Mouse (Mus musculus) bone marrow, adult 2 months (tissue): ENCODE measurements around the gene Rpl7a. TPM values are rescaled to one million over a fixed set of nuclear protein-coding genes. Genes with fewer than 3 reads are reported as not detected.
"Not testable (repeated sequence)": the region's sequence is repeated elsewhere in the genome, so short reads cannot be mapped to it uniquely, and the experiment has no call there.

Experiments
- H3K27ac ChIP-seq: fragments of 200-500 bp; 2 replicates; pipeline ENCODE4 v1.5.1; 2012; ENCODE audit warnings: low read depth, mild to moderate bottlenecking, control low read depth, inconsistent platforms, low read length; ENCODE audit not compliant: control insufficient read depth, poor library complexity, insufficient read depth
- H3K4me1 ChIP-seq: fragments of 200-500 bp; 2 replicates; pipeline ENCODE4 v1.6.1; 2011; ENCODE audit warnings: low read length; ENCODE audit not compliant: control insufficient read depth, insufficient read depth
- H3K4me3 ChIP-seq: fragments of 200-500 bp; replicated peaks from 2 replicates; pipeline ENCODE3; 2011; ENCODE audit warnings: mild to moderate bottlenecking, low read depth, low read length, control low read depth; ENCODE audit not compliant: control insufficient read depth
- CTCF ChIP-seq: fragments of 200-500 bp; IDR thresholded peaks from 2 replicates; pipeline ENCODE4 v1.5.1; 2011; ENCODE audit warnings: low read length, control low read depth; ENCODE audit not compliant: control insufficient read depth, insufficient read depth
- POLR2A ChIP-seq: fragments of 200-500 bp; IDR thresholded peaks from 2 replicates; pipeline ENCODE4 v1.6.1; 2011; ENCODE audit warnings: low read depth, mild to moderate bottlenecking, control low read depth, low read length, borderline replicate concordance; ENCODE audit not compliant: control insufficient read depth
- WGBS: fragments of 180-500 bp; shearing (Covaris S2); methylation state at CpG from one replicate; pipeline ENCODE4 v1.1.7; 2018; 5-methylcytosine and 5-hydroxymethylcytosine counted together
- polyA plus RNA-seq: library from polyadenylated mRNA; stranded (reverse); fragments of >200 nt; gene quantifications from 2 replicates; pipeline ENCODE4 v1.2.4, GENCODE M21; 2011; ENCODE audit warnings: low replicate concordance; ENCODE audit not compliant: missing spikeins, insufficient read depth, insufficient read length

The Rpl7a gene
- polyA plus RNA-seq: 161 and 199 TPM in 2 replicates

GRCm38 (mm10) chr2:26910124-26910993 lies at the start of gene Rpl7a, which contains the start of gene Med22:
TSS of gene Rpl7a (plus strand) at chr2:26910764.
TSS of gene Med22 (minus strand) at chr2:26910677.
- Histone ChIP-seq H3K27ac (peak within 1 kb of the TSS; percentile 84), H3K4me3 (peak within 1 kb of the TSS; percentile 100), H3K4me1 (peaks cover 3% of the 10 kb centered on the region; the same call in 1 of the 2 replicates)
- under 1% methylated on average over 73 of the region's 74 CpGs for WGBS
- TF ChIP-seq POLR2A: peak; percentile 73; the same call in 1 of the 2 replicates
- no peak for TF ChIP-seq CTCF

GRCm38 (mm10) chr2:26862856-26863255 lies 47.7 kb upstream of the Rpl7a start:
- TF ChIP-seq POLR2A (no peak), CTCF (no peak)
- Histone ChIP-seq H3K4me3 (no peak overlapping the region), H3K4me1 (no peaks in the 10 kb centered on the region; the same call in 1 of the 2 replicates), H3K27ac (no peak overlapping the region)
- 4% methylated on average over 3 of the region's 3 CpGs for WGBS

GRCm38 (mm10) chr2:26864879-26865278 lies 45.7 kb upstream of the Rpl7a start, which contains the start of gene Abo:
TSS of gene Abo (minus strand) at chr2:26864979.
- 61% methylated on average over 3 of the region's 3 CpGs for WGBS
- no peaks in the 10 kb centered on the region; the same call in 1 of the 2 replicates for H3K4me1 ChIP-seq
- H3K27ac ChIP-seq: no peak within 1 kb of the TSS
- no peak for TF ChIP-seq CTCF
- H3K4me3 ChIP-seq: no peak within 1 kb of the TSS

GRCm38 (mm10) chr2:26870666-26871065 lies 39.9 kb upstream of the Rpl7a start:
- Histone ChIP-seq H3K27ac (no peak overlapping the region), H3K4me1 (no peaks in the 10 kb centered on the region), H3K4me3 (no peak overlapping the region)
- TF ChIP-seq POLR2A (no peak), CTCF (no peak)
- WGBS: 68% methylated on average over 6 of the region's 6 CpGs

- H3K4me1 ChIP-seq: no peaks in the 10 kb centered on the region
- TF ChIP-seq CTCF (no peak), POLR2A (no peak)
- no peak overlapping the region for H3K4me3 ChIP-seq
- H3K27ac ChIP-seq: no peak overlapping the region
Measured at GRCm38 (mm10) chr2:26878571-26878970, 32.0 kb upstream of the Rpl7a start.

- H3K4me3 ChIP-seq, H3K27ac ChIP-seq, H3K4me1 ChIP-seq: not testable (repeated sequence)
- 86% methylated on average over 2 of the region's 2 CpGs for WGBS
Measured at GRCm38 (mm10) chr2:26885541-26885940, 25.0 kb upstream of the Rpl7a start.

GRCm38 (mm10) chr2:26886170-26886569 lies 24.4 kb upstream of the Rpl7a start:
- WGBS: 78% methylated on average over 4 of the region's 4 CpGs
- not testable (repeated sequence) for H3K4me3 ChIP-seq, H3K4me1 ChIP-seq, H3K27ac ChIP-seq

- TF ChIP-seq POLR2A (no peak), CTCF (no peak)
- WGBS: 81% methylated on average over 4 of the region's 4 CpGs
- H3K4me1 ChIP-seq: no peaks in the 10 kb centered on the region
- no peak overlapping the region for H3K4me3 ChIP-seq
- no peak overlapping the region for H3K27ac ChIP-seq
Measured at GRCm38 (mm10) chr2:26895898-26896297, 14.7 kb upstream of the Rpl7a start.

- WGBS: 44% methylated on average over 1 of the region's 1 CpGs
- H3K4me1 ChIP-seq: peaks cover 4% of the 10 kb centered on the region; the same call in 1 of the 2 replicates
- H3K27ac ChIP-seq: no peak overlapping the region
- H3K4me3 ChIP-seq: no peak overlapping the region
- no peak for TF ChIP-seq POLR2A
- TF ChIP-seq CTCF: no peak
Measured at GRCm38 (mm10) chr2:26900731-26901130, 9.8 kb upstream of the Rpl7a start.
